Mouse (Mus musculus) gonadal fat pad, adult 2 months (tissue): Measurements from ENCODE around the gene Cnn1. TPM values are rescaled to one million over a fixed set of nuclear protein-coding genes. Genes with fewer than 3 reads are reported as not detected.
"Not testable (repeated sequence)": the region's sequence is repeated elsewhere in the genome, so short reads cannot be mapped to it uniquely, and the experiment has no call there.

Experiments
- DNase-seq: peaks from one replicate; pipeline ENCODE4 v3.0.0-alpha.2; 2012; ENCODE audit warnings: low read depth
- polyA plus RNA-seq: library from polyadenylated mRNA; depleted of rRNA; stranded (reverse); fragments of >200 nt; gene quantifications from 2 replicates; pipeline ENCODE4 v1.2.3, GENCODE M21; 2012

Cnn1 gene
- polyA plus RNA-seq, 1 experiment, result 181 TPM

DNA sequence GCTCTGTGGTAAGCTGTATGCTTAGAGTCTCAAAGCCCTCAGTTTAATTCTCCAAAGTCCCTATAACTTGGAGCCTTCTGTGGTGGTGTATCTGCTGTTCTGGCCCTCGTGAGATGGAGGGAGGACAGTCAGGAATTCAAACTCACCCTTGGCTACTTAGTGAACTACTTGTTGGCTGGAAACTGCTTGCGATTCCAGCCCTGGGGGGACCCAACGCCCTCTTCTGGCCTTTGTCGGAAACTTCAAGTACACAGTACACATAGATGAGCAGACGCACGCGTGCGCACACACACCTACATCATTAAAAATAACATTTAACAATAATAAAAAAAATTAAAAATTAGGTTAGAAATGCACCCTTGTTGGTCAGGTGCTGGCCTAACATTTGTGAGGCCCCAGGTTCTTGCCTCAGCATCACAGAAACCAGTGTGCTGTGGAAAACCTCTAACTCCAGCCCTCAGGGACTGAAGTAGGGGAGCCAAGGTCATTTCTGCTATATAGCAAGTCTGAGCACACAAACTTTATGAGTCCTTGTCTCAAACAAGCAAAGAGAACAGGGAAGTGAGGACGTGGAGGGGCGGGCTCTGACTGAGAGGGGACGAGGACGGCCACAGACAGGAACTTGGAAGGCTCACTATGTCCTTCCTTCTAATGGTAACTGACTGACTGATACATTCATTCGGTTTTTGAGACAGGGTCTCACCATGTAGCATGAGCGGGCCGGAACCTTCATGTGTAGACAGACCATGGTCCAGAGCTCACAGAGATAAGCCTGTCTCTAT lies 26.4 kb downstream of the Cnn1 start:
- no peak for DNase-seq

DNA sequence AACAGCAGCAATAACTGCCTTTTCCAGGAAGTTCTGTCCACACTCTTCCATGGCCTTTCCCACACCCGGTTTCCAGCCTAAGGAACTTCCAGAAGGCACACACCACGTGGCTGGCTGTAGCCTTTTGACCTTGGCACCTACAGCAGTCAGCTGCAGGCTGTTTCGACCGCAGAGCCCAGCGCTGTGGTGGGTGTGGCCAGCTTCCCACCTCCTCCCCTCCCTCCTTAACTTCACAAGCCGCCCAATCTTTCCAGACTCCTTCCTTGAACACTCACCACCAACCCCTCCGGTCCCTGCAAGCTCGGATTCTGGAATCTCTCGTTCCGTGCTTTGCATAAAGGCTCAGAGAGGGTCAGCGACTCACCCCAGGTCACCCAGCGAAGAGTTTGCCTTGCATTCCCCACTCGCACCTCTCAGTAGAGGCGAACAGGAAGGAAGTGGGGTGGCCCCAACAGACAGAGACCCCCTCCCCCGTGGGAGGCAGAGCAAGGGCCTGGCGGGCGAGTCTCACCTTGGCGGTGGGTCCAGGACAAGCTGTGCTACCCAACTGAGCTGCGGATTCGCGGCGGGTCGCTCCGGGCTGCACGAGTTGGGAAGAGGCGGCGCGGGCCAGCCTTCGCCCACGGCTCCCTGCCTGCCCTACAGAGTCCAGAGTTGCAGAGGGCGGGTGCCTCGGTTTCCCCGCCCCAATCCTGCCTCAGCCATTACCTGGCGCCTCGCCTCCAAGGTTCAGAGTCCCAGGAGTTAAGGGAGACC lies 32.4 kb downstream of the Cnn1 start:
- DNase-seq, result no peak

DNA sequence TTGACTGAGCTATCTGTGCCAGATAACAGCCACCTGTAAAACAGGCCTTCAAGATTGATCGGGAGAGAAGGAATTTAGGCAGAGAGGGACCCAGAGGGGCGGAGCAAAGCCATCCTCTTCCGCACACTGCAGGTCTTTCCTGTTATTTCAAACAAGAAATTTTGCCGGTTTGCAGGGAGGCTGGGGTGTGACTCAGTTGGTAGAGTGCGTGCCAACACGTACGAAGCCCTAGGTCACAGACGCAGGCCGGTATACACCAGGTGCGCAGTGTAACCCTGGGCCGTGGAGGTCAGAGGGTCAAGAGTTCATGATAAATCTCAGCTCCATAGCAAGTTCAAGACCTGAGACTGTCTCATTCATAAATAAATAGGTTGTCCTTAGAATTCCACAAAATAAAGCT lies 33.2 kb downstream of the Cnn1 start:
- DNase-seq, result no peak

DNA sequence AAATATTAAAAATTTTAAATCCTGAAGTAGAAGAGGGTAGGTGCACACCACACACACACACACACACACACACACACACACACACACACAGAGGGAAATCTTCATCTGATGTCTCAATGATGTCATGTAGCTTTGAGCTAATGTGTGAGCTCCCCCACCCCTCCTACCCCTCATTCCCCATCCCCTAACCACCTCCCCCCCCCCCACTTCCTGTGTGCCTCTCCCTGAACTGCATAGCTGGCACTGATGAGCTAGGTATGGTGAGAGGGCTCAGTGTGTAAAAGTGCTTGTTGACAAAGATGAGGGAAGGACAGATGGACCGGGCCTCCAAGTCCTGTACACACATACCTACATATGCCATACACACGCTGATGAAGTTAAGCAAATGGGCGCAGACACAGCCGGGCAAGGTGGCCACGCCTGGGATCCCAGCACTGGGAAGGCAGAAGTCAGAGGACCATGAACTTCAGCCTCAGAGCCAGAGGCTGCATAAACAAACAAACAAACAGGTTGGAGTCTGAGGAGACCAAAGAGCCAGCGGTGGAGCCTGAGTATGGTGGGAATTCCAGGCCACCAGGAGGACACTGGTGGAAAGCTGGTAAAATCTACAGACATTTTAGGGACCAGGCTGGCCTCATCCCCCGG lies 35.4 kb downstream of the Cnn1 start:
- DNase-seq, result no peak

- DNase-seq, result no peak
Measured at GRCm38 (mm10) chr9:22134988-22135643, 36.1 kb downstream of the Cnn1 start.

DNA sequence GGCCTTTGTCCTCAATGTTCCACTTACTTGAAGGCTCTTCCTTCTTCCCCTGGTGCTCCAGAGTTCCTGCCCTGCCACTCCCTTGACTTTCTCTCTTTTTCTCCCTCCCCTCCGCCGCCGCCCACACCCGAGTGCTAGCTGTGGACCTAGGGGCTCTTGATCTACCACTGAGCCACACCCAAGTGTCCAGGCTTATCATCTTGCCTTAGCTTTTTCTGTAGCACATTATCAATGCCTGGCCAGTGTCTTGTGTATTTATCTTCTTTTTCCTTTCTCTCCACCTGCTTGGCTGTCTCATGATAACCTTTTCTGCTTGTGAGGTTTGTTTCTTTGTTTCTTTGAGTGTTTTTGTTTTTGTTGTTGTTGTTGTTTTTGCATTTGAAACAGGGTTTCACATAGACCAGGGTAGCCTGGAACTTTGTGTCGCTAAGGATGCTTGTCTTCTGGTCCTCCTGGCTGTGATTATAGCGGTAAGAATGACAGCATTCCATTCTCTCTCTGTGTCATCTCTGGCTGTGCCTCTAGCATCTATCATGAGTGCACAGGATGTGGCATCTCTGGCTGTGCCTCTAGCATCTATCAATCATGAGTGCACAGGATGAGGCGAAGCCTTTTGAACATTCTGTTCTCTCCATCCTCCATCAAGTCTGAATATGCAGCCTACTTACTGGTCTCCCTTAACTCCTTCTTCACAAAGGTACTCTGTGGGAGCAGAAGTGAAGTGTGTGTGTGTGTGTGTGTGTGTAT lies 36.8 kb downstream of the Cnn1 start, which contains the start of gene Acp5:
Gene Acp5 (minus strand): TSS at position 68 of the 747 bp plus-strand sequence.
- no peak for DNase-seq

GRCm38 (mm10) chr9:22136765-22137547 lies 37.9 kb downstream of the Cnn1 start:
- no peak for DNase-seq

- no peak for DNase-seq
Measured at GRCm38 (mm10) chr9:22138480-22138879, 39.5 kb downstream of the Cnn1 start.

DNA sequence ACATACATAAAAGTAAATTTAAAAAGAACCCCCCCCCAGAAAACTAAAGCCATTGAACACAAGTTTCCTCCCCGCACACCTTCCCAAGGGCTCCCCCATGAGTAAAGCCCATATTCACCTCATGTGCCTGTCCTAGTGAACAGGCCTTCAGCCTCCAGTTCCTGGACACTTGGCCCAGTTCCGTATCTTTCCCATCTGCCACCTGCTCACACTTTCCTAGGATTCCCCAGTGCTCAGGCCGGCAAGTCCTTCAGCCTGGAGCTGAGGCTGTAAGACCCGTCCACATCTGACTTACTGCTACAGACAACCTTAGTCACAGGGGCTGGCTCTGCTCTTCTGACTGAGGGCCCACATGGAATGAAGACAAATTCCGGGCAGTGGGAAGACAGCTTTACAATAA lies 40.7 kb downstream of the Cnn1 start:
- DNase-seq, result no peak

DNA sequence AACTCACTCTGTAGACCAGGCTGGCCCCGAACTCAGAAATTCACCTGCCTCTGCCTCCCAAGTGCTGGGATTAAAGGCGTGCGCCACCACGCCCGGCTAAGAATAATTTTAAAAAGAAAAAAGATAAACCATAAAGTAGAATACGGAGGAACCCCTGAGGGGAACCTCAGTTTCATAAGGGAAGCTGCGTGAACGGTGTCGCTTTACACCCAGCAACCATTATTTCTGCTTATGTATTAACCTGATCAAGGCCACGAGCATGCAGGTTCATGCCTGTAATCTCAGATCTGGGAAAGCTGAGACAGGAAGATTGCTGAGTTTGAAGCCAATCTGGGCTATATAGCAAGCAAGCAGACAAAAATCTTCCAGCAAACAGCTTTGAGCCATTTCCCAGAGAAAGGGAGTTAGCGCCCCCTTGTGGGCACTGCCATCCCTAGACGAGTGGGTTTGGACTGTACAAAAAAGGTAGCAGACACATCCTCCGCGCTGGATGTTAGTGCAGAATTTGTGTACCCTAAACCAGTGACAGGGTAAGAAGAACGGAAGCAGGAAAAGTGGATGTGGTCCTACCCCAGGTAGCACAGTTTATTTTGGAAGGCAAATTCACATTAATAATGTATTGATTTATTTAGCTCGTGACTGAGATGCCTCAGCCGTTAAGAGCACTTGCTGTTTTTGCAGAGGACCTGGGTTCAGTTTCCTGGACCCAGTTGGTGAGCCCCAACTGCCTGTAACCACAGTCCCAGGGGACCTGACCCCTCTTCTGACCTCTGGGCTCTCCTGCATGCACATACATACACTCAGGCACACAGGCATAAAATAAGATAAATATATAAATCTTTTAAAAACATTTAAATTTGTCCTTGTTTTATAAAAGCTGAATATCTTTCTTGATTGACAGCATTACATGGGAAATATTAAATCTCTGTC lies 44.4 kb downstream of the Cnn1 start:
- DNase-seq, result no peak

DNA sequence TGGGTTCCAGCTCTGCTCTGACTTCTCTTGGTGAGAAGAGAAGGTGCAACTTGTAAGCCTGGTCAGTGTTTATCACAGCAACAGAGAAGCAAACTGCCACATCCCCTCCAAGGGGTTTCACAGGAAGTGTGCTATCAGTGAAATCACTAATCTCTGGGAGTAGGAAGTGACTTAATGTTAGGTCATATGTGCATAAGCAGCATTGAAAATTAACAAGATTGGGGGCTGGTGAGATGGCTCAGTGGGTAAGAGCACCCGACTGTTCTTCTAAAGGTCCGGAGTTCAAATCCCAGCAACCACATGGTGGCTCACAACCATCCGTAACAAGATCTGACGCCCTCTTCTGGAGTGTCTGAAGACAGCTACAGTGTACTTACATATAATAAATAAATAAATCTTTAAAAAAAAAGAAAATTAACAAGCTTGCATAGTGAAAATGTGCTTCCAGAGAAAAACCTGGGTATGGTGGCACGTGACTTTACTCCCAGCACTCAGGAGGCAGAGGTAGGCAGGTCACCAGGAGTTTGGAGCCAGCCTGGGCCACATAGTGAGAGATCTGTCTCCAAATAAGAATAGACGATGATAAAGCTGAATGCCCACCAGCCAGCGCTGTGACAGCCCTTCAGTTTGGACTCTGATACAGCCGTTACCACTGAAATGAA lies 45.4 kb downstream of the Cnn1 start:
- DNase-seq, result no peak

- DNase-seq, result no peak
Measured at GRCm38 (mm10) chr9:22149426-22150248, 50.6 kb downstream of the Cnn1 start.

GRCm38 (mm10) chr9:22150249-22150693 lies 51.3 kb downstream of the Cnn1 start:
- DNase-seq, result not testable (repeated sequence)

DNA sequence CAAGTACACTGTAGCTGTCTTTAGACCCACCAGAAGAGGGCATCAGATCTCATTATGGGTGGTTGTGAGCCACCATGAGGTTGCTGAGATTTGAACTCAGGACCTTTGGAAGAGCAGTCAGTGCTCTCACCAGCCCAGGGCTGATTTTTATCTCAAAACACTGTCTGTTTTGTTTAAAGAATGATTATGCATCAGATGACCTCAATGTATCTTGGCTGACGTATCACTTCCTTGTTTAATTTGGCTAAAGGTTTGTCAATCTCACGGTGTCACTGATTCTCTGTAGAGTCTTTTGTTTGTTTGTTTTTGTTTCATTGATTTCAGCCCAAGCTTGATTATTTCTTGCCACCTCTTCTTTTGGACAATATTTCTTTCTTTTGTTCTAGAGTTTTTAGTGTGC lies 51.9 kb downstream of the Cnn1 start:
- DNase-seq, result no peak

GRCm38 (mm10) chr9:22153810-22154209 lies 54.8 kb downstream of the Cnn1 start:
- no peak for DNase-seq

GRCm38 (mm10) chr9:22155614-22156013 lies 56.6 kb downstream of the Cnn1 start:
- no peak for DNase-seq

DNA sequence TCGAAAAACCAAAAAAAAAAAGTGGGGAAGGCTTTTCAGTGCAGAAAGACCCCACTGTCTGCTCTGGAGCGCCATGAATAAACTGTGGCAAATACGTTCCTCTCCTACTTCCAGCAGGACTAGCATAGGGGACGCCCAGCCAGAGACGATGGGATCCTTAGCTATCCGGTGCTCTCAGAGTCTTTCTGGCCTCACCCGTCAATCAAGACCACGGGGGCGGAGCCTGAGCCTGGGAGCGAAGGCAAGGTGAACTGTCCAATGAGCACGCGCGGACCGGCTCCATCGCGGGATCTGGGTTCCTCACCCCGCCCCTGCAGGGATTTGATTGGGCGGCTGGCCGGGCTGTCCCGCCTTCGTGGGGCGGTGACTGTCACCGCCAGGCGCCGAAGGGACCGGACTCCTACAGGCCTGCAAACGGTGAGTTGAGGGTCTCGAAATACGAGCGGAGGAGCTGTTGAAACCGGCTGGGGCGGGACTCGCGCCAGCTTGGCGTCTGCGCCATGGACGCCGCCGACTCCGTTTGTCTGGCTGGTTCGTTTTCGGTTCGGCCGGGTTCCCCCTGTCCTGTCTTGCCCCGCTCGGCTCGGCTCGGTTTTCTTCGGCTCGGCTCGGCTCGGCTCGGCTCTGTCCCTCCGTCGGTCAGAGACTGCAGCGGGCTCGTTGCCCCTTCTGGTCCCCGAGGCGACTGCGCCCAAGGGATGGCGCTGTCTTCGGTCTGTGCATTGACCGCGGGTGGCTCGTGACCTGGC lies 57.7 kb downstream of the Cnn1 start, which contains the start of gene Pigyl:
Gene Pigyl (plus strand): TSS at position 350 of the 749 bp plus-strand sequence.
- DNase-seq, result no peak
